Mouse (Mus musculus): ENCODE measurements around the gene Nsf.

DNA sequence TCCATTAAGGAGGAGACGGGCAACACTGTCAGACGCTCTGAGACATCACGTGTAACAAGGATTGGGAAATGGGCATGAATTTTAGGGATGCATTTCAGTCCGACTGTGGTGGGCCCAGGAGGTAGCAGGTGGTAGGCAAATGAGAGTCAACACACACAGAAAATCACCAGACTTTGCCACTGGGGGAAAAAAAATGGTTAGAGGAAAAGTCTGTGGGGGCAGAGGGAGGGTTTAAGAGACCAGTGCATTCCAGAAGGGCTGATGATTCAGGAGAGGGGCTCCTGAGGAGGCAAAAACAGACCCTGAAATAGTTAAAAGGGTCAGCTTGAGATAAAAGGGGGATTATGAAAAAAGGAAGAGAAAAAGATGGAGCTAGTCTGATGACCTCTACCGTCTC is 1.2 kb downstream of the Nsf start:
- TF ChIP-seq CTCF (conservative IDR thresholded peaks at IDR 0.05; ENCODE audit: low read length) (no peak), POU5F1 (IDR thresholded peaks at IDR 0.05; ENCODE audit: borderline replicate concordance, low read length) (no peak)

All from E14TG2a.4 (cell line).